Mouse (Mus musculus) heart, embryonic 15.5 days (tissue): ENCODE data around the gene F2rl3. TPM values are rescaled to one million over a fixed set of nuclear protein-coding genes. Genes with fewer than 3 reads are reported as not detected.

Source experiments
- ATAC-seq: fragments of 200-750 bp; cut with Nextera tagmentation; replicated peaks from 2 replicates; pipeline ENCODE4 v1.8.0; 2017; ENCODE audit warnings: low read depth, moderate TSS enrichment; ENCODE audit not compliant: insufficient number of reproducible peaks, insufficient read depth, low FRiP score
- H3K27ac ChIP-seq: fragments of 300-500 bp; sonication (generic); 2 replicates; pipeline ENCODE4 v1.5.1; 2015; ENCODE audit warnings: mild to moderate bottlenecking, inconsistent platforms
- H3K27me3 ChIP-seq: fragments of 300-500 bp; sonication (generic); 2 replicates; pipeline ENCODE4 v1.6.1; 2015; ENCODE audit warnings: inconsistent platforms
- H3K36me3 ChIP-seq: fragments of 300-500 bp; sonication (generic); 2 replicates; pipeline ENCODE4 v1.6.1; 2015; ENCODE audit warnings: mild to moderate bottlenecking, inconsistent platforms
- H3K4me1 ChIP-seq: fragments of 300-500 bp; sonication (generic); replicated peaks from 2 replicates; pipeline ENCODE4 v1.6.1; 2015; ENCODE audit warnings: inconsistent platforms
- H3K4me2 ChIP-seq: fragments of 300-500 bp; sonication (generic); 2 replicates; pipeline ENCODE4 v1.6.1; 2015; ENCODE audit warnings: inconsistent platforms, mild to moderate bottlenecking, moderate library complexity
- H3K4me3 ChIP-seq: fragments of 300-500 bp; sonication (generic); 2 replicates; pipeline ENCODE4 v1.5.1; 2015; ENCODE audit warnings: mild to moderate bottlenecking, inconsistent platforms
- H3K9ac ChIP-seq: fragments of 300-500 bp; sonication (generic); 2 replicates; pipeline ENCODE4 v1.6.1; 2015; ENCODE audit warnings: mild to moderate bottlenecking, inconsistent platforms
- H3K9me3 ChIP-seq: fragments of 300-500 bp; sonication (generic); replicated peaks from 2 replicates; pipeline ENCODE4 v1.6.1; 2016; ENCODE audit warnings: inconsistent platforms
- WGBS: fragments of 180-500 bp; shearing (Covaris S2); methylation state at CpG from one replicate; pipeline ENCODE4 v1.1.7; 2015; ENCODE audit warnings: mixed read lengths; 5-methylcytosine and 5-hydroxymethylcytosine counted together
- polyA plus RNA-seq: library from polyadenylated mRNA; unstranded; fragments of >200 nt; fragmentation: Nextera tagmentation; extraction: Ambion mirVana; gene quantifications from 2 replicates; pipeline ENCODE4 v1.2.1, GENCODE M21; 2015

The F2rl3 gene
- polyA plus RNA-seq, 1 experiment from 2014 or later, result 1.0 TPM

- no peak for ATAC-seq
- no peak overlapping the region for H3K4me2 ChIP-seq
- peaks cover 3% of the 10 kb centered on the region; the same call in 1 of the 2 replicates for H3K4me1 ChIP-seq
- H3K27me3 ChIP-seq, result no peaks in the 10 kb centered on the region
- H3K9me3 ChIP-seq, result no peaks in the 10 kb centered on the region
- no peak overlapping the region for H3K4me3 ChIP-seq
- H3K9ac ChIP-seq, result no peak overlapping the region
- H3K27ac ChIP-seq, result no peak overlapping the region
- H3K36me3 ChIP-seq, result no peaks in the 10 kb centered on the region
- 79% methylated on average over 4 of the region's 4 CpGs for WGBS
Observed at GRCm38 (mm10) chr8:72765696-72766095, 4.0 kb downstream of the F2rl3 start.

GRCm38 (mm10) chr8:72766777-72767176 is 5.1 kb downstream of the F2rl3 start:
- no peaks in the 10 kb centered on the region; the same call in 1 of the 2 replicates for H3K4me1 ChIP-seq
- H3K27me3 ChIP-seq, result no peaks in the 10 kb centered on the region
- no peak overlapping the region for H3K4me3 ChIP-seq
- no peak overlapping the region for H3K9ac ChIP-seq
- no peak overlapping the region for H3K4me2 ChIP-seq
- no peak overlapping the region for H3K27ac ChIP-seq
- no peak for ATAC-seq
- no peaks in the 10 kb centered on the region for H3K9me3 ChIP-seq
- H3K36me3 ChIP-seq, result no peaks in the 10 kb centered on the region
- 29% methylated on average over 7 of the region's 7 CpGs for WGBS

GRCm38 (mm10) chr8:72777797-72778196 is 16.1 kb downstream of the F2rl3 start:
- no peak for ATAC-seq
- Histone ChIP-seq H3K4me3 (no peak overlapping the region), H3K9ac (no peak overlapping the region), H3K36me3 (no peaks in the 10 kb centered on the region), H3K9me3 (no peaks in the 10 kb centered on the region), H3K27me3 (no peaks in the 10 kb centered on the region), H3K4me2 (no peak overlapping the region), H3K27ac (no peak overlapping the region), H3K4me1 (no peaks in the 10 kb centered on the region)
- 84% methylated on average over 1 of the region's 1 CpGs for WGBS

GRCm38 (mm10) chr8:72780644-72781043 is 19.0 kb downstream of the F2rl3 start:
- no peak for ATAC-seq
- Histone ChIP-seq H3K4me2 (no peak overlapping the region), H3K4me3 (no peak overlapping the region), H3K27me3 (no peaks in the 10 kb centered on the region), H3K27ac (no peak overlapping the region), H3K9me3 (no peaks in the 10 kb centered on the region), H3K9ac (no peak overlapping the region), H3K36me3 (no peaks in the 10 kb centered on the region), H3K4me1 (no peaks in the 10 kb centered on the region)
- 87% methylated on average over 4 of the region's 4 CpGs for WGBS

GRCm38 (mm10) chr8:72801583-72801982 is 39.9 kb downstream of the F2rl3 start:
- Histone ChIP-seq H3K4me2 (no peak overlapping the region), H3K4me1 (no peaks in the 10 kb centered on the region), H3K9me3 (no peaks in the 10 kb centered on the region), H3K9ac (no peak overlapping the region), H3K4me3 (no peak overlapping the region), H3K27me3 (no peaks in the 10 kb centered on the region), H3K27ac (no peak overlapping the region), H3K36me3 (no peaks in the 10 kb centered on the region)
- no peak for ATAC-seq
- 75% methylated on average over 2 of the region's 2 CpGs for WGBS

GRCm38 (mm10) chr8:72812690-72813089 is 51.0 kb downstream of the F2rl3 start:
- no peak overlapping the region for H3K27ac ChIP-seq
- no peaks in the 10 kb centered on the region for H3K4me1 ChIP-seq
- H3K27me3 ChIP-seq, result no peaks in the 10 kb centered on the region
- no peaks in the 10 kb centered on the region for H3K9me3 ChIP-seq
- ATAC-seq, result no peak
- WGBS, result 88% methylated on average over 3 of the region's 3 CpGs
- no peak overlapping the region for H3K9ac ChIP-seq
- peaks cover 12% of the 10 kb centered on the region; the same call in 1 of the 2 replicates for H3K36me3 ChIP-seq
- no peak overlapping the region for H3K4me3 ChIP-seq
- no peak overlapping the region for H3K4me2 ChIP-seq

Other genes starting within 250 kb of the F2rl3 start
- gene Med26, start 213.6 kb upstream of the F2rl3 start, polyA plus RNA-seq, result 8.8 and 11.5 TPM in 2 replicates
- 94.2 and 102 TPM in 2 replicates for gene Smim7, start 190.8 kb upstream of the F2rl3 start, polyA plus RNA-seq
- 87.4 and 91.5 TPM in 2 replicates for gene Tmem38a, start 189.8 kb upstream of the F2rl3 start, polyA plus RNA-seq
- 0.23 and 0.38 TPM in 2 replicates for gene Nwd1, start 115.2 kb upstream of the F2rl3 start, polyA plus RNA-seq
- 139 and 161 TPM in 2 replicates for gene Sin3b, start 38.6 kb upstream of the F2rl3 start, polyA plus RNA-seq